Mouse (Mus musculus) small intestine, adult 2 months (tissue): ENCODE measurements around the gene Osbpl3.

Source experiments
- CTCF ChIP-seq: fragments of 200-500 bp; IDR thresholded peaks from 2 replicates; pipeline ENCODE4 v1.5.1; 2012; ENCODE audit warnings: low read depth, mild to moderate bottlenecking, control low read depth, inconsistent platforms, low read length, moderate library complexity, mixed read lengths; ENCODE audit not compliant: insufficient replicate concordance, insufficient read length; ENCODE audit errors: extremely low read depth
- POLR2A ChIP-seq: fragments of 200-500 bp; IDR thresholded peaks from 2 replicates; pipeline ENCODE4 v1.6.1; 2012; ENCODE audit warnings: low read depth, mild to moderate bottlenecking, control low read depth, inconsistent platforms, low read length, moderate library complexity

DNA sequence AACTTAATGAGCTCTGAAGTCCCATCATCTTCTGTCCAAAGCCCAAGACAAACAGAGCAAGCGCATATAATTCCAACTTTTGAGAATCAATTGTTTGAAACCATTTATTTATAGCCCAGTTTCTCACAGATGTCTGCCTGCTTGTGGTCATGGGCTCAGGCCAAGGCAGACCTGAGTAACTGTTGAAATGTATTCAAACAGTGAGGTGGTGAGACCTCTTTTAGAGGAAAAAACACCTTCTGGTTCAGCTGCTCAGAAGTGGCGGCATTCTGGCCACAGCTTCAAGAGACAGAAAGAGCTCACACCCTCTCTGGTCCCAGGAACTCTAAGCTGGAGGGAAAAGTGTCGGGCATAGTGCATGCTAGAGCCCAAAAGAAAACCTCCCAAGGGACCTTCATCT is 61.6 kb downstream of the Osbpl3 start:
- no peak for TF ChIP-seq CTCF
- no peak for TF ChIP-seq POLR2A
